Mouse (Mus musculus) gastrocnemius, adult 18-20 months (tissue): ENCODE measurements around the gene Sec16a. TPM values are rescaled to one million over a fixed set of nuclear protein-coding genes. Genes with fewer than 3 reads are reported as not detected.
A peak's percentile ranks its signal among the peaks of the same experiment; 100 is the strongest.
"Not testable (repeated sequence)": the region's sequence is repeated elsewhere in the genome, so short reads cannot be mapped to it uniquely, and the experiment has no call there.

Source experiments
- DNase-seq: peaks from one replicate; pipeline ENCODE4 v3.0.0; 2021; ENCODE audit warnings: low spot score
- microRNA-seq: library from miRNA; unstranded; fragments of <30 nt; microRNA quantifications from one replicate; pipeline ENCODE4 v1.2.0, GENCODE M21; 2021
- total RNA-seq, 2 experiments: library from RNA; stranded (reverse); gene quantifications; 2 replicates each; pipeline ENCODE4 v1.2.3; 2021

The Sec16a gene
- total RNA-seq, 2 experiments from 2014 or later: 23.5 to 24.8 TPM

DNA sequence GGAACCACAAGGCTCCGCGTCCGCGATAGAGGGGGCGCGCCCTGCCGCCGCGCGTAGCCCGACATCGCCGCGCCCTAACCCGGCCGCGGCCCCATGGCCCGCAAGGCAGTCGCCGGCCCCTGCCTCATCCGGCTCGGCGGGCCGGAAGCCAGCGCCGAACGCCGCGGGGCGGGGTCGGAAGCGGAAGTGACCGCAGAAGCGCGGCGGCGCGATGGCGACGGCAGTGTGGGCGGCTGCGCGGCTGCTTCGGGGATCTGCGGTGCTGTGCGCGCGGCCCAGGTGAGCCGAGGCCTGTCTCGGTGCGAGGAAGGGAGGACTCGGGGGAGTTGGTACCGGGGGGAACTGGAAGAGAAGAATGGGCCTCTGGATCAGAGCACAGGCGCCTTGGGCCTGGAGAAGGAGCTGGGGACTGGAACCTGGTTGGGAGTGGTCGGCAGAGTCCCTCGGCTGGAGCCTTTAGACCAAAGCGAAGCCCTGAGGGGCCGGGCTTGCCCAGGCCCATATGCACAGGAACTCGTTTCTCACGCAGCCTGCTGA is 55.8 kb downstream of the Sec16a start, which contains the start of the genes Entr1 and Pmpca:
TSS of gene Entr1 (minus strand) at position 163 of the 537 bp plus-strand sequence.
TSS of gene Pmpca (plus strand) at position 186 of the 537 bp plus-strand sequence.
- DNase-seq: peak; percentile 74

DNA sequence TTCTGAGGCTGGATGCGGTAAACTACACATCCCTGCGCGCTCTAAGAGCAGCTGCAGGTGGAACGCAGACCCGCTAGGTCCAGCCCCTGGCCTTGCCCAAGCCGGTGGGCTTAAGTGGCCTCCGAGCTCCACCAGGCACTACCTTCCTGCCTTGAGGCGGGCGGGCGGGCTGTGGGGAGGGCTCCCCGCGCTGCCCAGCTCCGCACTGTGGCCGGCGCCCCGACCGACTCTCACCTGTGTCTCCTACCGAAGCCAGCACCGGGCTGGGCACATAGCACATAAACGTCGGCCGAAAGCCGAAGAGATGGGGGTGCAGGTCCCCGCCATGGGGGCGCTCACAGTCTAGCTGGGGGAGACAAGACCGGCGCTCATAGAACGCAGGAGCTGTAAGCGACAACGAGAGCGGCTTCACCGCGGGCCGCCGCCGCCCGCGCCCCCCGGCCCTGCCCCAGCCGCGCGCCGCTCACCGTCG is 56.3 kb downstream of the Sec16a start:
- no peak for DNase-seq

DNA sequence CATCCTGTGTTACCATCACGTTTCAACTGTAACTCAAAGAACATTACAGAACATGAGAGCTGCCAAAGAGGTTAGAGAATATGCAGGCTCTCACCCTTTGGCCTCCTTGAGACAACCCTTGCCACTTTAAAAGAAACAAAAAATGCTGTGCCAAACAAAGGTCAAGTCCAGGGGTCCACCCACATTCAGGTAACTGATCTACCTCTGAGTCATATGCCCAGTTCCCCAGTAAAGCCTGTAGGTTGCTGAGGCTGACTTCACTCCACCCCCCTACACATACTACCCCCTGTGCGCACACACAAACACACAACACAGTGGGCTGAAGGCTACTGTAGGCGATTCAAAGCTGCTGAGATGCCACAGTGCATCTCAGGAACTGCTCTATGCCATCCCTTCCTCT is 57.3 kb downstream of the Sec16a start:
- no peak for DNase-seq

DNA sequence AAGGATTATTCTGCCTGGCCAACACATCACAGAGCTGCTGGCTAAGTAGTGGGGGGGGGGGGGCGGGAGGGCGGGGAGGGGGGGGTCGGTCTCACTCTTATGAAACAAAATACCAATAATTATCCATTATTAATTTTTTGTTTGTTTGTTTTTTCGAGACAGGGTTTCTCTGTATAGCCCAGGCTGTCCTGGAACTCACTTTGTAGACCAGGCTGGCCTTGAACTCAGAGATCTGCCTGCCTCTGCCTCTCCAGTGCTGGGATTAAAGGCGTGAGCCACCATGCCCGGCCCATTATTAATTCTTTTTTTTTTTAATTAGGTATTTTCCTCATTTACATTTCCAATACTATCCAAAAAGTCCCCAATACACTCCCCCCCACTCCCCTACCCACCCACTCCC is 64.1 kb downstream of the Sec16a start:
- not testable (repeated sequence) for DNase-seq

DNA sequence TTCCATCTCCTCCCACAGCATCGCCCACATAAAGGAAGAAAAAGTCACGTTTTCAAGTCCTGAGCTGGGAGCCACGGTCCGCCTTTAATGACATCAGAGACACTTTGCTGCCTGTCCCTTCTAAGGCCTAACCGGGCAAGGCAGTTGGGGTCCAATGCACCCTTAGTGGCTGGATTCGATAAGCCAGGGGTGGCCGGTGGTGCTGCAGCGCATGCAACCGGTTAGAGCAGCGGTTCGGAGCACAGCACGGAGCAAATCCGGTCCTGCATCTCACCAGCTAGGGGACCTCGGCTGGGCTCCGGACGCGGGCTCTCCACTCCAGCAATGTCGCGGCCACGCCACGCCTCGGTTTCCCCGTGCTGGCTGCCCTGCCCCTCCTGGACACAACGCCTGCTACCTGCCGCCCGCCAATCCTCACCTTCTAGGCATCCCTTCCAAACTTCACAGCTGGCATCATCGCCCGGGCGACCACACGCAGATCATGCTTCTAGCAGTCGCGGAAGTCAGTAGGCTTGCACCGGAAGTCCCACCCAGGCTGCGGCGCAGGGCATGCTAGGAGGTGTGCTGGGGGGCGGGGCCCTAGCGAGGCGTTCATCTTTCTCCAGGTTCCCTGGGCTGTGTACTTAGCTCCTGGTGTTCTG is 64.8 kb downstream of the Sec16a start, which contains the start of gene Snapc4:
TSS of gene Snapc4 (minus strand) at position 523 of the 641 bp plus-strand sequence.
- DNase-seq: peak; percentile 75

DNA sequence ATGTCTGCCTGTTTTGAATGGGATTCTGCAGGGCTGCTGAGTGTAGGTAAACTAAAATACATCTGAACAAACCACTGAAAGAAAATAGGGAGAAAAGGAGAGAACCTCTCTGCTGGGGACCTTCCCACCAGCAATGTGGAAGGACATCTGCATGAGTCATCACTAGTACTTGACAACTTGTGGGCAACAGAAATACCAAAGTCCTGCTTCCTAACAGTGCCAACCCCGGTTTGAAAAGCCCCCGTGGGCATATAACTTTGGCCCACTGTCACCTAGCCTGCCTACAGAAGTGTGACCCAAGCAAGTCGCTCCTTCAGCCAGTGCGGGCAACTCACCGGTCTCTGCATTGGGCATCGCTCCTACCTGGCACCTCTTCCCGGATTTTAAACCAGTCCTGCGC is 72.6 kb downstream of the Sec16a start:
- no peak for DNase-seq

DNA sequence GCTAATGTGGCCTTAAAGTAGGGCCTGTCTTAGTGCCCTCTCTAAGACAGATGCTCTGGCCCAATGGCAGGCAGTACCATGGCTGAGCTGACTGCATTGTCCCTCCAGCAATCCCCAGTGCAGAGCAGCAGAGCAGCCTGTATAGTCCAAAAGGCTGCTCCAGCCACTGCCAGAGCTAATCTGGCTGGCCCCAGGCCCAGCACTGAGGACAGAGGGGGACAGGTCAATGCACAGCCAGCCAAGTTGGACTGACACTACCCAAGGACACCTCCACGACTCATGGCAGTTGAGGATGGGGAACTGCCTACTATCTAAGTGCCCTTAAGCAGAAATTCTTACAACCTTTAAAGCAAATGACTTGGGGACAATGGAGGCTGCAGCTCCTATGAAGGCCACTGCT is 76.4 kb downstream of the Sec16a start:
- DNase-seq: no peak

DNA sequence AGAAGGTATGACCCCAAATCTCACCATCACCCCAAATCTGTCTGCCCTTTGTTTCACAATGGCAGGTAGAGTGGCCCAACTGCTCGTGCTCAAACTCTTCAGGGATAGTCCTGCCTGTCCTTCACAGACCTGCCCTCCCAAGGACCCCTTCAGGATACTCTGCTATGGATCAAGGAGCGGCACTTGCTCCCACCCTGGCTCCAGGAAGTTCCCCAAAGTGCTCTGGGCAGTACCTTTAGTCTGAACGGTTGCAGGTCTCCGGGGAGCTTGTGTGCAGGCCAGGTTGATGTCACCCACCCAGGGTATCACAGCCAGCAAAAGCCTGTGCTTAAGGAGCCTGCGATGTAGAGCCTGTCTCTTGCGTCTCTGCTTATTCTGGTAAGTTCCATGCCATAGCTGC is 77.1 kb downstream of the Sec16a start:
- DNase-seq: no peak

DNA sequence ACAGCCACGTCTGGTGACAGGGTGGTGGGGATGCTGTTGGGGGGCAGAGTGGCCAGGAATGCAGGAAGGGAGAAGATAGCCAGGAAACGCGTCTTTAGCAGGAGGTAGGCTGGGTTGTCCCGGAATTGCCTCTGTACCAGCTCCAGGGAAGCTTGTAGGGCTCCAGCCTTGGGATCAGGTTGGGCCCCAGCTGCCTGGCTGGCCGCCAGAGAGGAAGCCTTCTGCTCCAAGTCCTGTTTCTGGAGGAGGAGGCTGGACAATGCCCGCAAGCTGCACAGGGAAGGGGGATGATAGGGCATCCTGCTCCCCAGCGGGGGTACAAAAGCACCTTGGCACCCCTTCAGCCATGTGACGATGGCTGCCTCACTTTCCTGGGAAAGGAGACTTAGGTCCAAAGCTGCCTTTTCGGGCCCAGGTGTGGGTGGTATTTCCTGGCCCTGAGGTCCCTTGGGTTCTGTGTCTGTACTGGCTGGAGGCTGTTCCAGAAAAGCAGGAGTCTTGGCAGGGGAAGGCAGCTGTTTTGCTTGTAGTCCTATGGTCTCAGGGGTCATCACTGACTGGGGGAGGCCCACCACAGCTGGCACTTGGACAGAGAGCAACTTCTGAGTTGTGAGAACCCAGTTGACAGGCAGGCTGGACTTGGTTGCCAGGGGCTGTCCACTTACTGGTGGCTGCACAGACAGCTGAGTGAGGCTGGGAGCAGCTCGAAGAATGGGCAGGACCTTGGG is 80.1 kb downstream of the Sec16a start:
- DNase-seq: peak; percentile 71

DNA sequence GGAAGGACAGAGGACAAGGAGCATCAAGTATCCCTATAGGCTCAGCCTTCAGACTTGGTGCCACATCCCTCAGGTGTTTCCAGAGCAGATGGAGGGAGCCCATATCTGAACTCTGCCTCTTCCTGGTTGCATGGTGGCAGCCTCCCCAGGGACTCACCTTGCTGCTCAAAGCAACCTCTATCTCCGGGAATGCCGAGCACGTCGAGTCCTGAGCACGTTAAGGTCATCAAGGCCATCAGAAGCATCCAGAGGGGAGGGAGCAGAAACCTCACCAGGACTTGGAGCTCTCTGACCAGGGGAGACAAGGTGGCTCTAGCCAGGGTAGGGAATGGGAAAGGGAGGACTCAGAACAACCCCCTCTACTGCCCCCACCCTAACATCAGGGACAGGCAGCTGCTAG is 81.5 kb downstream of the Sec16a start:
- no peak for DNase-seq

DNA sequence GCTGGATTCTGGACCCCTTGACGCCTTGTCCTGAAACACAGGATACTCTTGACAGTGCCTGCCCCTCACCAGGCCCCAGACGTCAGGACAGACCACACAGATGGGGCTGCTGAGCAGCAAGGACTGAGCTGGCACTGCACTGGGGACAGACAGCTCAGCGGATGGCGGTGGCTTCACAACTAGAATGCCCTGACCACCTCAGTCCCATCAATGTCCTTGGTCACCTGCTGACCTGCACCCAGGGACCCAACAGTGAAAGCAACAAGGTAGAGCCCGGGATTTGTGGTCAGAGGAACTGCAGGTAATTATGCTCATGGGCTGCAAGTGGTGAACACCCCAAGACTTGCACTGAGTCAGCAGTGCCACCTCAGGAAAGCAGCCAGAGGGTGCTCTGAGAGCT is 82.0 kb downstream of the Sec16a start:
- no peak for DNase-seq

DNA sequence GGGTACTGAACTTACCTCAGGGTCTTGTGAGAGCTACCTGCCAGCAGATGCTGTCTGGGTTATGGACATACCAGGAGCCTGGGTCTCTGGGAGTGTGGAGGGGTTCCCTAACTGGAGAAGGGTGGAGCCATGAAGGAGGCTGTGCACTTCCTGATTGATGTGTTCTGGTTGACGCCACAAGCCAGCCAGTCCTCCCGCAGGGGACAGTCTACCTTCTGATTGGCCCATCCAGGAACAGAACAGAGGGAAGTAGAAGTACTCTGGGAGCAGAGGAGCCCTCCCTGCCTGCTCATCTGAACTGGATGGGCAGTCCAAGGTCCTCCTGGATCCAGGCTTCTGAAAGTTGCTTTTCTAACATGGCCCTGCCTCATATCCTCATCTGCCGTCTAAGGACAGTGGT is 84.2 kb downstream of the Sec16a start, which contains the start of gene Card9:
TSS of gene Card9 (minus strand) at position 147 of the 400 bp plus-strand sequence.
- DNase-seq: no peak

DNA sequence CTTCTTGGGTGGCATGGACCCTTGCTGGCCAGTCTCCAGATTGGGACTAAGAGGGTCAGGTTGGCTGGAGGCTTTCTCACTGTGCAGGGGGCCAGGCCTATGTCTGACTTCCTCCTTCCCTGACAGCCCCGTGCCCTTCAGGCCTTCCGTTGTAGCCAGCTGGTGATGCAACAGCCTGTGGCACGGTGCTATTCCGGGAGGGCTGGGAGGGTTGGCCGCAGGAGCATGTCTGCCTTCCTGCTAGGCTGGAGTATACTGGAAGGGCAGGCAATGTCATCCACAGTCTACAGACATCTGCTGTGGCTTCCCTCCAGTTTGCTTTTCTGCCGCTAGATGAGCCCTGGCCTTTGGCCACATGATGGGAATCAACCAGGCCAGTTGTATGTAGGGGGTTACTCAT is 85.0 kb downstream of the Sec16a start:
- DNase-seq: peak; percentile 46

Small RNA genes within 50 kb of the gene (microRNA-seq; reads per million reads assigned to microRNA genes)
- gene Mir6996: not detected

Other genes with a start within 250 kb of the Sec16a start
- not detected for gene Lhx3, start 236.9 kb downstream of the Sec16a start, total RNA-seq
- 1 to 10 TPM; 3.5 to 3.8 TPM for gene Qsox2, start 207.7 kb downstream of the Sec16a start, total RNA-seq
- gene Ccdc187, start 150.7 kb downstream of the Sec16a start, total RNA-seq: not detected
- gene Gpsm1, start 129.7 kb downstream of the Sec16a start, total RNA-seq: 1 to 10 TPM; 1.6 to 2.3 TPM
- gene Dnlz, start 93.1 kb downstream of the Sec16a start, total RNA-seq: 10 to 100 TPM; 21.3 to 23.0 TPM
- gene Card9, start 84.3 kb downstream of the Sec16a start, total RNA-seq: under 1 TPM; 0.47 to 0.82 TPM
- 1 to 10 TPM; 4.2 to 6.5 TPM for gene Snapc4, start 64.6 kb downstream of the Sec16a start, total RNA-seq
- 10 to 100 TPM; 24.3 to 25.6 TPM for gene Entr1, start 55.9 kb downstream of the Sec16a start, total RNA-seq
- 100 to 1,000 TPM; 131 to 133 TPM for gene Pmpca, start 55.9 kb downstream of the Sec16a start, total RNA-seq
- 1 to 10 TPM; 8.6 to 9.2 TPM for gene Inpp5e, start 36.0 kb downstream of the Sec16a start, total RNA-seq
- 10 to 100 TPM in 1 of 2 experiments, 1 to 10 TPM in 1; 6.1 to 10.0 TPM for gene Notch1, start 71.4 kb upstream of the Sec16a start, total RNA-seq
- gene Egfl7, start 134.8 kb upstream of the Sec16a start, total RNA-seq: 10 to 100 TPM; 19.6 to 34.7 TPM
- gene Gm20532, start 141.4 kb upstream of the Sec16a start, total RNA-seq: not detected
- 1 to 10 TPM; 6.3 to 7.5 TPM for gene Agpat2, start 159.2 kb upstream of the Sec16a start, total RNA-seq
- 1 to 10 TPM; 1.9 TPM for gene Fam69b, start 183.2 kb upstream of the Sec16a start, total RNA-seq
- not detected for gene Lcn4, start 226.1 kb upstream of the Sec16a start, total RNA-seq